Mouse (Mus musculus) gonadal fat pad, adult 2 months (tissue): Measurements from ENCODE around the gene Cep97. TPM values are rescaled to one million over a fixed set of nuclear protein-coding genes. Genes with fewer than 3 reads are reported as not detected.
"Not testable (repeated sequence)": the region's sequence is repeated elsewhere in the genome, so short reads cannot be mapped to it uniquely, and the experiment has no call there.

Experiments
- DNase-seq: peaks from one replicate; pipeline ENCODE4 v3.0.0-alpha.2; 2012; ENCODE audit warnings: low read depth
- polyA plus RNA-seq: library from polyadenylated mRNA; depleted of rRNA; stranded (reverse); fragments of >200 nt; gene quantifications from 2 replicates; pipeline ENCODE4 v1.2.3, GENCODE M21; 2012

Gene Cep97
- polyA plus RNA-seq, 1 experiment = 1.7 TPM

DNA sequence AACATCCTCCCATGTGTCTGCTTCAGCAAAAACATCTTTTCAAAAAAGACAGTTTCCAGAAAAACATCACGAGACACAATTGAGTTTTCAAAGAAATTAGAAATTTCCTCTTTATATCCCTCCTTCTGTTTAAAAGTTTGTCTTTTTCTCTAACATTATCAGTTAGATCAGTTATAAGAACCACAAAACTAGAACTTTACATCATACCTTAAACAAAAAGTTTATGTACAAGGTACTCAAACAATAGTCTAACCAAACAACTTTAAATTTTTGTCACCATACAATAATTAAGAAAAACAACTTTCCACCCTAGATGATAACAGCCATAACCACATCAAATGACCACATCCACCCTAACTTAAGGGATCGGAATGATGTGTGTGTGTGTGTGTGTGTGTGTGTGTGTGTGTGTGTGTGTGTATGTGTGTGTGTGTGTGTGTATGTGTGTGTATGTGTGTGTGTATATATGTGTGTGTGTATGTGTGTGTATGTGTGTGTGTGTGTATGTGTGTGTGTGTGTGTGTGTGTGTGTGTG lies 13.3 kb upstream of the Cep97 start:
- not testable (repeated sequence) for DNase-seq

DNA sequence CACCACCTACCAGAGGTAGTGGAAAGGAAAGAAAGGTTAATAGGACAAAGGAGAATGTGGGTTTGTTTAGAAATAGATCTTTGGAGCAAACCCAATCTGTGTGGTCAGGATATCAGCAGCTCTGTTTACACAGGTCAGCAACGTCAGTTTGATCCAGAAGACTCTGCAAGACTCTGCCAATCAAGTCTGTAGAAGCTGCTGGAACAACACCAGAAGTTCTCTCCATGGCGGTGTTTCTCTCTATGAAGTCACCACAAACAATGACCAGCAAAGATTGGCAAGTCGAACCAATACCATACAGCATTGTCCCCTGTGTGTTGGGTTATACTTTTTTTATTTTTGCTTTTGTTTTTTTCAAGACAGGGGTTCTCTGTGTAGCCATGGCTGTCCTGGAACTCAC lies 12.6 kb upstream of the Cep97 start:
- DNase-seq = no peak

DNA sequence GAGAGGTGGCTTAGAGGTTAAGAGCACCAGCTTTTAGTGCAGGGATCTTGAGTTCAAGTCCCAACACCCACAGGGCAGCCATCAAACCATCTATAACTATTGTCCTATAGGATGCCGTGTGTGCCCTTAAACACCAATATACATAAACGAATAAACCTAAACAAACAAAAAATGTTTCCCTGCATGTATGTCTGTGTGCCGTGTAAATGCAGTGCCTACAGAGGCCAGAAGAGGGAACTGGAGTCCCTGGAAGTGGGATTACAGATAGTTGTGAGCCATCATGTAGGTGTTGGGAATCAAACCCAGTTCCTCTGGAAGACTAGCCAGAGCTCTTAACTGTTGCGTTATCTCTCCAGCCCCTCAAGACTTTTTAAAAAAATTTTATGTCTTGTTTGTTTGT lies 6.1 kb upstream of the Cep97 start:
- DNase-seq = no peak

DNA sequence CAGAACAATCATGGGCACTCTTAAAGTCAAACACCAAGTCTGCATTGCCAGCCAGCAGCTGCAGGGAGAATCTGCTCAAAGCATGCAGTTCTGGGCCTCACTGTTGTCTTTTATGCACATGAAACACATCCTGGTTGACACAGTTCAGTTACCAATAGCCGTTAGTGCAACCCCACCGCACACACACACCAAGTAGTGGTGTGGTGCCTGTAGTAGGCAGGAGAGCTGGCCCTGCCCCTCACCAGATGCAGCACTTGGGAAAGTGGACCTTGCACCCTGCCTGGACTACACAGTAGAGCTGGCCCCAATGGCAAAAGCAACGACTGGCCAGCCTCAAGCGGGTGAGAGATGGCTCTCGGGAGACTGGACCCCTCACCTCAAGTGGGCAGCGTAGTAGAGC lies 5.0 kb upstream of the Cep97 start:
- no peak for DNase-seq

DNA sequence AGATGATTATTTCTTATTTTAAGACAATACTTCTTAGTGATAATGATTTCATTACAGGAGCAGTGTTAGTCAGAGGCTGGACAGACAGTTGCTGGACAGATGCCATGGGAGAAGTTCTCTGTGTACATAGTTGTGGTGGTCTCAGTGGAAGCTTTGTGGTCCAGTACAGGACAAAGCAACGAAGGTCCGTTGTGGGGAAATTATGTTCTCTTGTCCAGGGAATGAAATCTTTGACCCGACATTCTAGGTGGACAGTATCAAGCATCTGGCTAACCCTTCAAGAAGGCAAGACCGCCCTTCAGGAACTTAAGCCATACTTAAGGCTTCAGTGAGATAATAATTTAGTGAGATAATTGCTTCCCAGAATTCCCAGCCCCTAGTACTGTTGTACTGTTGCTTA lies 4.1 kb upstream of the Cep97 start:
- DNase-seq = no peak

DNA sequence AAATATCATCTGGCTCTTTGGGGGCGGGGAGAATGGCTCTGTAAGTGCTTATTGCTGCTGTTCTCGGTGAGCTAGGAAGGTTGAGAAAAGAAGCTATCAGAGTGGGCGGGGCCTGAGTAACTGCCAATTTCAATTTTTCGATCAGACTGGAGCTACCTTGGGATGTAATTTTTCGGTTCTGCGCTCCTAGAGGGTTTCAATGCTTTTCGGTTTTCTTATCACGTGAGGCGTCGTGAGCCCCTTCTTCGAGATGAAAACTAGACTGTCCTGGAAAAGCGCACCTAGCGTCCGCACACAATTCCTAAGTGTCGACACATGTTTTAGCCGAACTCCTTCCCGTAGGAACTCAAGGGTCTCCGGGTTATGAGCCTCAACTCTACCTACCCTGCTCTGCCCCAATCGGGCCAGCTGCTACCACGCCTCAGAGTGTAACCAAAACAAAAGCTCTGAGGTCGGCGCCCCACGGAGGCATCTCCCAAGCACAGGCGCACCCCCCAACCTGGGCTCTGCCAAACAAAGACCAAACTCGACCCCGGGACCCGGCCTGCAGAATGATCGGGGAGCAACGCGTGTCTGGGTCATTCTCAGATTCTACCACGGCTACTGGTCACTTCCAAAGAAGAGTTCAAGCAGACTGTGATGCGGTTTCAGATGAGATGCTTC lies 843 bp downstream of the Cep97 start:
- no peak for DNase-seq

DNA sequence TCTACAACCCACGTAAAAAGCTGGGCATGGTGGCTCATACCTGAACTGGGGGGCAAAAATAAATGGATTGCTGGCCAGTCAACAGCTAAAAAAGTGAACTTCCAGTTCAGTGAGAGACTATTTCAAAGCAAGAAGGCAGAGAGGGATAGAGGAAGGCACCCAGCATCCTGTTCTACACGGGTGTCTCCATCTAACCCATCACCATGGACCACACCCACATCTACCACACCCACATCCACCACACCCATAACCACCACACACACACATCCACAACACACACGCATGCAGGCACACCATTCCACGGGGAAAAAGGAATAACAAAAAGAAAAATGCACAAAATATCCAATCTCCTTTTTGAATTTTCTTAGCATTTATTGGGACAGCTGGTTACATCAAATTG lies 10.6 kb downstream of the Cep97 start:
- DNase-seq = no peak

DNA sequence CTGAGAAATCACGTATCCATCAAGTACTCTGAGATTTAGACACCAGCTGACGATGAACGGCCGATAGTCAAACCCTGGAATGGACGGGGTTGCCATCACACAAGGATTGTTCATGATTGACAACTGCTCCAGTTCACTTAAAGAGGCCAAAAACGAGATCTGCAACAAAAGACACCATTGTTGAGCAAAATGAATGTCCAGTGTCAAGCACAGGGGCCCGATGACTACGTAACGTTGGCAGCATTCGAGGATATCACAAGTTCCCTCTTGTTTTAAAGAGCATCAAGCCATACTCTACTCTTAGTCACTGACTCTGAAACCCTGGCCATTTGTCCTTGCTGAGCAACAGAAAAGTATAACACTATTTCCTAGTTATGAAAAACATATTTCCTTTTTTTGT lies 12.6 kb downstream of the Cep97 start:
- no peak for DNase-seq

DNA sequence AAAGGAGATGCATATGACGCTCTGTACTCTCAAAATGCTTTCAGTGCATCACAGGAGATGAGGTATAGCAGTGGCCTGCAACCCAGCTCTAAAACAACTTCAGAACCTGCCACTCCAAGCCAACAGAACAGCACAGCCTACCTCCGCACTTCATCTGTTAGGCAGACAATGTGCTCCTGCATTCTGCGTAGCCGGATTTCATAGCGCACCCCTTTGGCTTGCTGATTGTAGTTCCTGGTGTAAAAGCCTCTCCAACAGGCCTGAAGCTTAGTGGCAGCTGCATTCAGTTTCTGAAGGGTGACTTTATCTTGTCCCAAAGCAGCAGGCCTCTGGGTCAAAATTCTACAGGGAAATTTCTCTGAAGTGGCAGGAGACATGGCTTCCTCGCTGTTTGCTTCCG lies 19.9 kb downstream of the Cep97 start:
- no peak for DNase-seq

DNA sequence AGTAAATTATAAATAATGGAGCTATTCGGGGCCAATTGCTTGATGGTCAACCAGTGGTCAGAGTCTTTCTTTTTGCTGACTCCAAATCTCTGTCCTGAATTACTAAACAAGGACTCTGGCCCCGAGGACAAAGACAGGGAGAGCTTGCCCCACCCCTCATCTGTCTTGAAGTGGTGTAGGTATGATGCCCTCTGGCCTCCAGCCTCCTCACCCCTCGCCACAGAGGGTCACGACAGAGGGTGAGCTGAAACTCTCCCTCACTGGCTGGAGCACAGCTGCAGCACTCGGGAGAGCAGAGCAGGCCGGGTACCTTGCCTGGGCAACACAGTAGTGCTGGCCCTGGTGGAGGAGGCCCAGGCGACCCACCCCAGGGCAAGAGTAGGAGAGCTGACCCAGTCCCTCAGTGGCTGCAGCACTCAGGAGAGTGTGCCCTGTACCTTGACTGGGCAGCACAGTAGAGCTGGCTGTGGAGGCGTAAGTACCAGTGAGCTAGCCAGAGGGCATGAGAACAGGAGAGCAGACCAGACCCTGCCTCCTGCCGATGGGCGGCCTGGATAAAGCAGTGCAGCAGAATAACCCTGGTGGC lies 24.4 kb downstream of the Cep97 start:
- DNase-seq = no peak

DNA sequence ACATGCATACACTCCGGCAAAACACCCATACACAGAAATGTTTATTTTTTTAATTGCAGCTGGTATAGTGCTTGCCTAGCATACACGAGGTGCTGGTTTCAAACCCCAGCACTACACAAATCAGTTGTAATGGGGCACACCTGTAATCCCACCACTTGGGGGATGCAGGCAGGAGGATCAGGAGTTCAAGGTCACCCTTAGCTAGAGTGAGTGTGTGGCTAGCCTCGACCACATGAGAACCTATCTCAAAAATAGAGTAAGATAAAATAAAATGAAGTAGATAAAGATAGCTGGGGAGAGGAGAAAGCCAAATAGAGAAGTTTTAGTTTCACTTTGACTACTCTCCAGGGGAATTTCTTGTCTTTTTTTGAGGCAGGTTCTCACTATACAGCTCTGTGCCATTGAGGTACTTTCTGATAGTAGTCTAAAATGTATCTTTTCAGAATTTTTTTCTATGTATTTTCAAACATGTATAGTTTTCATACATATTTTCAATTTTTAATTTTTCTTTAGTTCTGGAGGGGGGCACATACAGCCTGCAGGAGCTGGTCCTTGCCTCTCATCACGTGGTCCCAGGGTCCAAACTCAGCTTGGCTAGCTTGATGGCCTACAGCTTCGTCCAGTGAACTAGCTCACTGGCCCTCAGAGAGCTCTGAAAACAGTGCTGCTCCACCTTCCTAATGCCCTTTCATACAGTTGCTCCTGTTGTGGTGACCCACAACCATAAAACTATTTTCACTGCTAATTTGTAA lies 27.6 kb downstream of the Cep97 start:
- DNase-seq = no peak

DNA sequence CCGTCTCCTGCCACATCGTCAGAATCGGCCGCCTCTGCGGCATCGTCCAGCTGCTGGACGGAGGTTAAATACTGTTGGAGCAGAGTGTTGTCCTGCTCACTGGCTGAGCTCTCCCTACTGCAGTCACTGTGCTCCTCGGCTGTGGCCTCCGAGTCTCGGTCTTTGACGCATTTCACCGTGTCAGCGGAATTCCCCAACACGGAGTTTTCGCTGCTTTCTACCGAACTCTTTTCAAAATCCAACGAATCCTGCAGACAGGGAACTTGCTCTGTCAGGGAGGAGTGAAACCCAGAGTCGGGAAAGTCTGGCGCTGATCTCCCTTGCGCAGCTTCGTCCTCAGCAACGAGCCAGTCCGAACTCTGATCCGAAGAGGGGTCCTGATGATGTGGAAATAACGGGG lies 29.3 kb downstream of the Cep97 start:
- no peak for DNase-seq

DNA sequence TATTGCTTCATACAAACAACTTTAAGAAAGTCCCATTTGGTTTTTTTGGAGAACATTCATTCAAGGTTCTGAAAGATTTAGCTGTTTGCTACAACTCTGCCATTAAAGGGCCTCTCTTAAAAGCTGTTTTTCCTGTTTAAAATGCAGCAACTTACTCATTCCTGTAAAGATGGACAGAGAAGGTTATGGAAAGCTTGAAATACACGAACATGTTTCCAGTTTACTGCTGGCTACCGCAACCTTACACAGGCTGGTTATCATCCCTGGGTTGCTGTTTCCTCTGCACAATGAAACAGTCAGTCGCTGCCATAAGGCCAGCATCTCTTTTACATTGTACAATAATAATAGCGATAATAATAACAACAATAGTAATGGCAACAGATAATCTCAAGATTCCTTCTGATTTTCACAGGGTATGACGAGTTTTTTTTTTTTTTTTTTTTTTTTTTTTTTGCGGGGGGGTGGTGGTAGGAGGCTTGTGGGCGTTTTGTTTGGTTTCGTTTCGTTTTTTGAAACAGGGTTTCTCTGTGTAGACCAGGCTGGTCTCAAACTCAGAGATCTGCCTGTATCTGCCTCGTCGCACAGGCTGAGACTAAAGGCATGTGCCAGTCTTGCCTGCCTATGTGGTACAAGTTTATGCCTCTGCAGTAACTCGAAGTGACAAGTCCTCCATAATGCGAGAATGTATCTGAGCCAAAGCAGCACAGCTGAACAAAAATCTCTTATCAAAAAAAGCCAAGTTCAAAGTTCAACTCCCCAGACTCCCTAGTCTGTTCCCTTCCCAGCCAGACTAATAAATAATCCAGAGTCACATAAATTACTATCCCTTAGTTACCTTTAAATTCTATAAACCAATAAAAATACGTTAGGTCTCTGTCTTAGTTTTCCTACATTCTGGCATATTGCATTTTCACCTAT lies 32.6 kb downstream of the Cep97 start:
- DNase-seq = no peak

DNA sequence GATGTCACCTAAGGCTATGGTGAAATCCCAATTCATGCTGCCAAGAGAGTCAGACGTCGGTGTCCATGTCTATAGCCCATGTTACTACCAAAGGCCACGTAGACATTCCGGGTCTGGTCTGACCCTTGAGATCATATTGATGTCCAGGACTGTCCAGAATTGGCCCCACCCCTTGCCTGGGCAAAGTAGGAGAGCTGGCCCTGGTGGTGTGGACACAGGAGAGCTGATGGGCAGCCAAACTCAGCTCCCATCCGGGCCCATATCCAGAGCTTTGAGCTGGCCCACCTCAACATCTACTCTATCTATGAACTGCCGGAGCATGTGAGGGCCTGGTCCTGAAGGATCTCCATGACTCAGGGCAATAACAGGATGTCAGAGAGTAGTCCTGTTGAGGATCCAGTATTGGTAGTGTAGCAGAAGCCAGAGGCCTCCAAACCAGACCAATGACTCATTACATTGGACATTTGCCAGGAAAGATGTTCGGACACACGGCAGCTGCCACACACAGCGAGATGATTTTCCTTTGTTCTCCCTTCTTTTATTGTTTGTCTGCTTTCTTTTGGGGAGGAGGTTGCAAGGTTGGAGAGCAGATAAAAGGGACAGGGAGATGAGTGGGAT lies 36.2 kb downstream of the Cep97 start:
- no peak for DNase-seq

DNA sequence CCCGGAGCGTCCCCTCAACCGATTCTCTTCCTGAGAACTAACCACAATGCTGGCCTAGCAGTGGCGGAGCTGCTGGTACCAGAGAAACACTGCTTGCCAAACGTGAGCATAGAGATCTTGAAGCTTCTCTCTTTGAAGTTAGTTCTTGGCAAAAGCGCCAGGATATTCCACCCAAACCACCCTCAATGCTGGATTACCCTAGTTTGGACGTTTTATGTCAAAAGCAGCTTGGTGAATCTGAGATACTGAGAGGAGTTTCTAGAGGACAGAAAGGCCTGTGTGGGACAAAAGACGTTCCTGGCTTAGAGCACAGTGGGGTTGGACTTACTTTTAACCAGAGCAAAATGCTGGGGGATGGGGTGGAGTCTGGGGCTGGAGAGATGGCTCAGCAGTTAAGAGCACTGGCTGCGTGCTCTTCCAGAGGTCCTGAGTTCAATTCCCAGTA lies 39.0 kb downstream of the Cep97 start:
- DNase-seq = no peak

DNA sequence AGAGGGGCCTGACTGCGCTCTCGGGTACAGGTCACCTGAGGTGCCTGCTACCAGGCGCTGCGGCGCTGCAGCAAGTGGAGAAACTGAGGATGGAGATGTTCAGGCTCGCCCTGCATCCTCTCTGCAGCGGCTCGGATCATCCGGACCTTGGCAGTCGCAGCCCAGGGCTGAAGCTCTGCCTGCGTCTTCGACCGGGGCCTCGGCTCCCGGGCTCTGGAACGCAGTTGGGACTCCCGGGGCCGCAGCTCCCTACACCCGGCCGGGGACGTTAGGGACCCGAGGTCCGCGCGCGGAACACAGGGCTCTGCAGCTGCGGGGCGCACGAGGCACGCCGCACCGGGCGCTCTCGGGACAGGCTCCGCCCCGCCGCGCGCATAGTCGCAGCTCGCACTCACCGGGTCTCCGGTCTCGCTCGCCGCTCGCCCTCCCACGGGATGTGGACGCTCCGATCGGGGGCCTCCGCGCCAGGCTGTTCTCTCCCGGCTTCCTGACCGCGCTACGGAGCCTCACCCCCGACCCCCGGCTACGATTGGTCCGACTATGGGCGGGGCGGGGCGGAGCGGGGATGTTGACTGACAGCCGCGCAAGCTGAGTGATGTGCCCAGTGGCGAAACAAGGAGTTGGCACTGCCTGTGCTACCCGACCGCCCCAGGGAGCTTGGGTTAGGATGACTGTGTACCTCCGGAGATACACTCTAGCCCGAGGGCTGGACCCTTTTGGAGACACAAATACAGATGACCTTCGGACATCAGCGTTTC lies 39.6 kb downstream of the Cep97 start, which contains the start of gene Nxpe3:
Nxpe3 (minus strand) TSS at position 393 of the 758 bp plus-strand sequence.
- no peak for DNase-seq

DNA sequence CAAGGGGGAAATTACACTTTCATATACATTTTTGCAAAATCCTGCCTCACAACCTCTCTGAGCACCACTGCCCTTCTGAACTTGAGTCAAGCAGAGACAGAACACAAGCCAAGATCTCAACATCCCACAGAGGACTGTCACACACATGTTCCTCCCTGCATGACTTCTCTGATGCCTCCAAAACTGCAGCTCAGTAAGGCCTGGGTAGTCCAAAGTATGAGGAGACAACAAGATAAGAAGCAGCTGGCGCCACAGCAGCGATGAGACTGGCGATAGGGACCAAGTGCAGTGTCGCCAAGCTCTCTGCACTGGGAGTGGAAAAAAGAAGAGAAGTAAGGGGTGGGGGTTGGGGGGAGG lies 40.1 kb downstream of the Cep97 start:
- DNase-seq = no peak

DNA sequence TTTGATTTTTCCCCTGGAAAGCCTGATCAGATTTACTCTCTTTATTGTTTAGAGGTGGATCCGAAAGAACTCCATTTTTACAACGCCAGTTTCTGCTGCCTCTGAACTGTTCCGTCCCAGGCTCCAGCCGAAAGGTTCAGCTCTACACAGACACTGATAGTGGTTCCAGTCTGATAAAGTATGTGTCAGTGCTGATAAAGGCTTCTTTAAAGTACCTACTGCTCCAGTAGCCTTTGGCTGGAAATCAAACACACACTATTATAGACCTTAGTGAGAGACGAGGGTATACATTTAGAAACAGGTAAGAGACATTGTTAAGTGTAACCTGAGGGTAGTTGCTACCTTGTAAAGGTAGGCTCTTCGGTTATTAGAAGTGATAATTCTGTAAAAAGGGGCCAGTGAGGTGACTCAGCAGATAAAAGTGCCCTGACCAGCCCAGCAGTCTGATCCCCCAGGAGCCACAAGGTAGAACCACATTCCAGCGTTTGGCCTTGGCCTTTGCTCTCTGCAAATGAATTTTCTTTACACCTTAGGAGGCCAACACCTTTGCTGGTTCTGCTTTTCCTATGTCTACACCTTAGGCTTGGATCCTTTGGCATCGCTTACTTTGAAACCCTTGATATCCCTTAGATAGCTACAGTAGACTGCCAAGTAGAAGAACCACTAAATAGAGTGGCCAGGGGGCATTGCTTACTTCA lies 41.1 kb downstream of the Cep97 start:
- DNase-seq = no peak

DNA sequence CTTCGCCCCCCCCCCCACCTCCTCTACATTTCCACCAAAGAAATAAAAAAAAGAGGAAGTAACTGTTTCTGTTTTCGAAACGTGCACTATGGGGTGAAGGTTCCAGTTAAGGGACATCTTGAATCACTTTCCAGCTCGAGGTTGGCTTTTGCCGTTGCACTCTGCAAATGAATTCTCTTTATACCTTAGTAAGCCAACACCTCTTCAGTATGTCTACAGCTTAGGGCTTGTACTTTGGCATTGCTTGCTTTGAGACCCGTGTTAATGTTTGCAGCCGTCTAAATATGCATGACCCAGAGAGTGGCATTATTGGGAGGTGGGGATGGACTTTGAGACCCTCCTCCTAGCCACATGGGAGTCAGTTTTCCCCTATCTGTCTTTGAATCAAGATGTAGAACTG lies 42.2 kb downstream of the Cep97 start:
- DNase-seq = no peak

DNA sequence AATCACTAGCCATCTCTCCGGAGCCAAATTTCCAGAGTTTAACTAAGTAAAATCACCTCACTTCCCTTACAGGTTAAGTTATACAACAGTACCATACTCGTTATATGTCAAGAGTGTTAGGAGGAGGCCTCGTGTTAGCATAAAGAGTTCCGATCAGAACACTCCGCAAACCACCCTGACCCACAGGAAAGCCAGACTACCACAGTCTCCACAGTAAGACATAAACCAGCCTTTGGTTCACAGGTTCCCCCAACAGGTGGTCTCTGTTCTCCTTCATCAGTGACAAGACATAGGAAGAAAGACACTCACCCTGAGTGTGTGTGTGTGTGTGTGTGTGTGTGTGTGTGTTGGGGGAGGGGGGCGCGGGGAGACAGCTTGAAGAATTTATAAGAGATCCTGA lies 43.3 kb downstream of the Cep97 start:
- no peak for DNase-seq
